Mouse (Mus musculus): ENCODE data around the gene Pigq. TPM values are rescaled to one million over a fixed set of nuclear protein-coding genes. Genes with fewer than 3 reads are reported as not detected.
A peak's percentile ranks its signal among the peaks of the same experiment; 100 is the strongest.

The Pigq gene
- polyA plus RNA-seq, 1 experiment from 2014 or later: 59.7 TPM

- WGBS: 81% methylated on average over 5 of the region's 5 CpGs
- Histone ChIP-seq H3K4me3 (ENCODE audit: low read length) (no peak overlapping the region), H3K27me3 (replicated peaks; ENCODE audit: control insufficient read depth, insufficient read depth, low read length) (no peaks in the 10 kb centered on the region), H3K36me3 (ENCODE audit: control insufficient read depth, insufficient read depth, low read length) (0 out of 2 replicates have a peak, but pooled peaks cover 2% of the 10 kb centered on the region), H3K27ac (ENCODE audit: low read length) (peak overlapping the region; percentile 89), H3K4me2 (ENCODE audit: low read depth, low read length) (peak overlapping the region; percentile 18; the same call in 1 of the 2 replicates), H3K9ac (ENCODE audit: low read depth, low read length) (peak overlapping the region; percentile 39; the same call in 1 of the 2 replicates), H3K4me1 (ENCODE audit: control insufficient read depth, insufficient read depth, low read length) (peaks cover 30% of the 10 kb centered on the region), H3K9me3 (ENCODE audit: control insufficient read depth, low read length) (no peaks in the 10 kb centered on the region)
- ATAC-seq: no peak
These were observed 36.1 kb upstream of the Pigq start for GRCm38 (mm10) chr17:25980854-25981253.

GRCm38 (mm10) chr17:25979829-25980738, 35.3 kb upstream of the Pigq start:
- ATAC-seq: peak; percentile 76
- Histone ChIP-seq H3K4me1 (ENCODE audit: control insufficient read depth, insufficient read depth, low read length) (peaks cover 30% of the 10 kb centered on the region), H3K27me3 (replicated peaks; ENCODE audit: control insufficient read depth, insufficient read depth, low read length) (no peaks in the 10 kb centered on the region), H3K9me3 (ENCODE audit: control insufficient read depth, low read length) (no peaks in the 10 kb centered on the region), H3K27ac (ENCODE audit: low read length) (peak overlapping the region; percentile 89), H3K36me3 (ENCODE audit: control insufficient read depth, insufficient read depth, low read length) (0 out of 2 replicates have a peak, but pooled peaks cover 2% of the 10 kb centered on the region), H3K9ac (ENCODE audit: low read depth, low read length) (peak overlapping the region; percentile 39), H3K4me3 (ENCODE audit: low read length) (0 out of 2 replicates have a peak overlapping the region, but pooled peaks have one; percentile 8), H3K4me2 (ENCODE audit: low read depth, low read length) (peak overlapping the region; percentile 34)
- WGBS: 86% methylated on average over 5 of the region's 5 CpGs

- no peak overlapping the region for H3K9ac ChIP-seq (ENCODE audit: low read depth, low read length)
- H3K27ac ChIP-seq (ENCODE audit: low read length): no peak overlapping the region
- peaks cover 14% of the 10 kb centered on the region for H3K4me1 ChIP-seq (ENCODE audit: control insufficient read depth, insufficient read depth, low read length)
- H3K27me3 ChIP-seq (replicated peaks; ENCODE audit: control insufficient read depth, insufficient read depth, low read length): no peaks in the 10 kb centered on the region
- no peak overlapping the region for H3K4me2 ChIP-seq (ENCODE audit: low read depth, low read length)
- no peak overlapping the region for H3K4me3 ChIP-seq (ENCODE audit: low read length)
- no peaks in the 10 kb centered on the region for H3K9me3 ChIP-seq (ENCODE audit: control insufficient read depth, low read length)
- no peaks in the 10 kb centered on the region for H3K36me3 ChIP-seq (ENCODE audit: control insufficient read depth, insufficient read depth, low read length)
- 89% methylated on average over 4 of the region's 4 CpGs for WGBS
- no peak for ATAC-seq
These were observed 26.4 kb upstream of the Pigq start for GRCm38 (mm10) chr17:25970954-25971707.

- WGBS: 86% methylated on average over 9 of the region's 9 CpGs
- ATAC-seq: no peak
- H3K4me3 ChIP-seq (ENCODE audit: low read length): no peak overlapping the region
- H3K36me3 ChIP-seq (ENCODE audit: control insufficient read depth, insufficient read depth, low read length): no peaks in the 10 kb centered on the region
- H3K9me3 ChIP-seq (ENCODE audit: control insufficient read depth, low read length): no peaks in the 10 kb centered on the region
- no peaks in the 10 kb centered on the region for H3K27me3 ChIP-seq (replicated peaks; ENCODE audit: control insufficient read depth, insufficient read depth, low read length)
- no peak overlapping the region for H3K4me2 ChIP-seq (ENCODE audit: low read depth, low read length)
- no peak overlapping the region for H3K27ac ChIP-seq (ENCODE audit: low read length)
- H3K4me1 ChIP-seq (ENCODE audit: control insufficient read depth, insufficient read depth, low read length): peaks cover 14% of the 10 kb centered on the region
- no peak overlapping the region for H3K9ac ChIP-seq (ENCODE audit: low read depth, low read length)
These were observed 25.7 kb upstream of the Pigq start for GRCm38 (mm10) chr17:25970448-25970847.

GRCm38 (mm10) chr17:25968176-25968575, 23.4 kb upstream of the Pigq start:
- H3K27me3 ChIP-seq (replicated peaks; ENCODE audit: control insufficient read depth, insufficient read depth, low read length): no peaks in the 10 kb centered on the region
- ATAC-seq: peak; percentile 94
- peaks cover 18% of the 10 kb centered on the region for H3K4me1 ChIP-seq (ENCODE audit: control insufficient read depth, insufficient read depth, low read length)
- no peak overlapping the region for H3K4me2 ChIP-seq (ENCODE audit: low read depth, low read length)
- H3K4me3 ChIP-seq (ENCODE audit: low read length): no peak overlapping the region
- no peaks in the 10 kb centered on the region for H3K36me3 ChIP-seq (ENCODE audit: control insufficient read depth, insufficient read depth, low read length)
- no peaks in the 10 kb centered on the region for H3K9me3 ChIP-seq (ENCODE audit: control insufficient read depth, low read length)
- WGBS: 58% methylated on average over 1 of the region's 1 CpGs
- H3K27ac ChIP-seq (ENCODE audit: low read length): peak overlapping the region; percentile 35; the same call in 1 of the 2 replicates
- no peak overlapping the region for H3K9ac ChIP-seq (ENCODE audit: low read depth, low read length)

GRCm38 (mm10) chr17:25967652-25968051, 22.9 kb upstream of the Pigq start:
- ATAC-seq: peak; percentile 15; the same call in 1 of the 2 replicates
- H3K27ac ChIP-seq (ENCODE audit: low read length): peak overlapping the region; percentile 35; the same call in 1 of the 2 replicates
- WGBS: 43% methylated on average over 3 of the region's 3 CpGs

GRCm38 (mm10) chr17:25964271-25964670, 19.5 kb upstream of the Pigq start:
- peak; percentile 37 for ATAC-seq
- H3K9ac ChIP-seq (ENCODE audit: low read depth, low read length): no peak overlapping the region
- H3K27me3 ChIP-seq (replicated peaks; ENCODE audit: control insufficient read depth, insufficient read depth, low read length): no peaks in the 10 kb centered on the region
- no peak overlapping the region for H3K27ac ChIP-seq (ENCODE audit: low read length)
- H3K36me3 ChIP-seq (ENCODE audit: control insufficient read depth, insufficient read depth, low read length): 0 out of 2 replicates have a peak, but pooled peaks cover 2% of the 10 kb centered on the region
- H3K4me1 ChIP-seq (ENCODE audit: control insufficient read depth, insufficient read depth, low read length): peaks cover 18% of the 10 kb centered on the region
- H3K4me2 ChIP-seq (ENCODE audit: low read depth, low read length): no peak overlapping the region
- H3K4me3 ChIP-seq (ENCODE audit: low read length): no peak overlapping the region
- H3K9me3 ChIP-seq (ENCODE audit: control insufficient read depth, low read length): no peaks in the 10 kb centered on the region
- 74% methylated on average over 7 of the region's 7 CpGs for WGBS

More at GRCm38 (mm10) chr17:25967652-25968051, 22.9 kb upstream of the Pigq start:
- peaks cover 18% of the 10 kb centered on the region for H3K4me1 ChIP-seq (ENCODE audit: control insufficient read depth, insufficient read depth, low read length)
- no peak overlapping the region for H3K4me2 ChIP-seq (ENCODE audit: low read depth, low read length)
- no peak overlapping the region for H3K9ac ChIP-seq (ENCODE audit: low read depth, low read length)
- 0 out of 2 replicates have a peak, but pooled peaks cover 2% of the 10 kb centered on the region for H3K36me3 ChIP-seq (ENCODE audit: control insufficient read depth, insufficient read depth, low read length)
- H3K4me3 ChIP-seq (ENCODE audit: low read length): no peak overlapping the region
- no peaks in the 10 kb centered on the region for H3K27me3 ChIP-seq (replicated peaks; ENCODE audit: control insufficient read depth, insufficient read depth, low read length)
- H3K9me3 ChIP-seq (ENCODE audit: control insufficient read depth, low read length): no peaks in the 10 kb centered on the region

GRCm38 (mm10) chr17:25962413-25962905, 17.7 kb upstream of the Pigq start:
- peaks cover 7% of the 10 kb centered on the region for H3K4me1 ChIP-seq (ENCODE audit: control insufficient read depth, insufficient read depth, low read length)
- ATAC-seq: no peak
- WGBS: 92% methylated on average over 7 of the region's 7 CpGs
- H3K4me2 ChIP-seq (ENCODE audit: low read depth, low read length): no peak overlapping the region
- H3K27ac ChIP-seq (ENCODE audit: low read length): no peak overlapping the region
- no peaks in the 10 kb centered on the region for H3K9me3 ChIP-seq (ENCODE audit: control insufficient read depth, low read length)
- no peak overlapping the region for H3K4me3 ChIP-seq (ENCODE audit: low read length)
- H3K9ac ChIP-seq (ENCODE audit: low read depth, low read length): no peak overlapping the region
- H3K27me3 ChIP-seq (replicated peaks; ENCODE audit: control insufficient read depth, insufficient read depth, low read length): no peaks in the 10 kb centered on the region
- 0 out of 2 replicates have a peak, but pooled peaks cover 2% of the 10 kb centered on the region for H3K36me3 ChIP-seq (ENCODE audit: control insufficient read depth, insufficient read depth, low read length)

GRCm38 (mm10) chr17:25961566-25961965, 16.8 kb upstream of the Pigq start:
- 92% methylated on average over 5 of the region's 5 CpGs for WGBS
- H3K4me2 ChIP-seq (ENCODE audit: low read depth, low read length): no peak overlapping the region
- H3K27ac ChIP-seq (ENCODE audit: low read length): no peak overlapping the region
- H3K9me3 ChIP-seq (ENCODE audit: control insufficient read depth, low read length): no peaks in the 10 kb centered on the region
- H3K4me3 ChIP-seq (ENCODE audit: low read length): no peak overlapping the region
- no peaks in the 10 kb centered on the region for H3K27me3 ChIP-seq (replicated peaks; ENCODE audit: control insufficient read depth, insufficient read depth, low read length)
- peak; percentile 57 for ATAC-seq
- H3K4me1 ChIP-seq (ENCODE audit: control insufficient read depth, insufficient read depth, low read length): 0 out of 2 replicates have a peak, but pooled peaks cover 4% of the 10 kb centered on the region
- H3K36me3 ChIP-seq (ENCODE audit: control insufficient read depth, insufficient read depth, low read length): 0 out of 2 replicates have a peak, but pooled peaks cover 2% of the 10 kb centered on the region
- no peak overlapping the region for H3K9ac ChIP-seq (ENCODE audit: low read depth, low read length)
